Mouse (Mus musculus): ENCODE data around the gene Dennd4c.
A peak's percentile ranks its signal among the peaks of the same experiment; 100 is the strongest.
"Not testable (repeated sequence)": the region's sequence is repeated elsewhere in the genome, so short reads cannot be mapped to it uniquely, and the experiment has no call there.

Dennd4c gene

DNA sequence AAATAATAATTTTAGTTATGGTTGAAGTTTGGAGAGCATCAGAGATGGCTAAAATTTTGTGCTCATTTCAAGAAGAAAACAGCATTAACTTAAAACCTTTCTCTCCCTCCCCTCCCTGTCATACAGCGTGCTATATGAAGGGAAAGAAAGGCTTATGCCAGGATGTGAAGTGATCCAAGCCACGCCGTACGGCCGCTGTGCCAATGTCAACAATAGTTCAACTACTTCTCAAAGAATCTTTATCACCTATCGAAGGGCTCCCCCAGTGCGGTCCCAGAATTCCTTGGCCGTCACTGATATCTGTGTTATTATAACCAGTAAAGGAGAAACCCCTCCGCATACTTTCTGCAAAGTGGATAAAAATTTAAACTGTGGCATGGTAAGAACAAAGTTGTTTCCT, 29.2 kb downstream of the Dennd4c start:
- DNase-seq (ENCODE audit: low spot score): no peak

DNA sequence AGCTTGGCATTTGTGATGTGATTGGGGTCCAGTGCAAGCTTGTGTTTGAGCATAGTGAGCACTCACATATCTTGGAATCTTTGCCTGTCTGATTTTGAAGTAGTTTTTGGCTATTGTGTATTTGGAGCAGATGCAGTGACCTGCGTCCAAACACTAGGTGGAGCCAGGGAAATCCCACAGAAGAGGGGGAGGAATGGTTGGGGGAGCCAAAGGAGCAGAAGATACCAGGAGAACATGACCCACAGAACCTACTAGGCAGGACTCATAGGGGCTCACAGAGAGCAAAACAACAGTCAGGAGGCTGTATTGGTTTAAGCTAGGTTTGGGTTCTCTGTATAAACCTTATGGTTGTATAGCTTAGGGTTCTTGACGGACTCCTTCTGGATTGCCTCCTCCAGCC, 62.2 kb downstream of the Dennd4c start:
- DNase-seq (ENCODE audit: low spot score): no peak

DNA sequence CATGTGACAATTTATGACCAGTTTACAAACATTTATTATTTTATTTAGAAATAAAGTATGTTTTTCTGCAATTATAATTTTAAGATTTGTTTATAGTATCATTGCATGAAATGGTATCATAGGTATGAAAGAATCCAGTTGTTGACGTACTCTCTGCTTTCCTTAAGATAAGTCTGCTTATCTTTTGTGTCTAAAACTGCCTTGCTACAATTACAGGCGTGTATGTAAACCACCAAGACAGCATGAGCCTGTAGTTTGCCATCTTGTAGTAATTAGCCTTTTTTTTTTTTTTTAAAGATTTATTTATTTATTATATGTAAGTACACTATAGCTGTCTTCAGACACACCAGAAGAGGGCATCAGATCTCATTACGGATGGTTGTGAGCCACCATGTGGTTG, 66.5 kb downstream of the Dennd4c start:
- no peak for DNase-seq (ENCODE audit: low spot score)

DNA sequence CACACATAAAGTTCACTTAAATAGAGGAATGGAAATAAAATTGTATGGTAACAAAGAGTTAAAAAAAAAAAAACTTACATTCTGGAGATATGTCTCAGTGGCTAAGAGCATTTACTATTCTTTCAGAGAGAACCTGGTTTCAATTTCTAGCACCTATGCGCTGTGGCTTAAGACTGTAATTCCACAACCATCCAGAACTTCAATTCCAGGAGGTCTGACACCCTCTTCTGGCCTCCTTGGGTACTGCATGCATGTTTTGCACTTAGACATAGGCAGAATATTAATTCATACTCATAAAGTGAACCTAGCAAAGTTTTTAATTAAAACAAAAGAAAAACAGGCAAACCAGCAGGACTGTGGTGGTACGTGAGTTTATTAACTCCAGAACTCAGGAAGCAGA, 74.8 kb downstream of the Dennd4c start:
- peak; percentile 7 for DNase-seq (ENCODE audit: low spot score)

DNA sequence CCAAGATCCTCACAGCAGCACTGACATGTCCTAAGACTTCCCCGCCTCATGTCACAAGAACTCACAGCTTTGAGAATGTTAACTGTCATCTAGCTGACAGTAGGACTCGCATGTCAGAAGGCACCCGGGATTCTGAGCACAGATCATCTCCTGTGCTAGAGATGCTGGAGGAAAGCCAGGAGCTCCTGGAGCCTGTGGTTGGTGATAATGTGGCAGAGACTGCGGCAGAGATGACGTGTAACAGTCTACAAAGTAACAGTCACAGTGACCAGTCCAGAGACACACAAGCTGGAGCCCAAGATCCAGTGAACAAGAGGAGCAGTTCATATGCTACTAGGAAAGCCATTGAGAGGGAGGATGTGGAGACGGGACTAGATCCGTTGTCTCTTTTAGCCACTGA, 76.8 kb downstream of the Dennd4c start:
- DNase-seq (ENCODE audit: low spot score): no peak

DNA sequence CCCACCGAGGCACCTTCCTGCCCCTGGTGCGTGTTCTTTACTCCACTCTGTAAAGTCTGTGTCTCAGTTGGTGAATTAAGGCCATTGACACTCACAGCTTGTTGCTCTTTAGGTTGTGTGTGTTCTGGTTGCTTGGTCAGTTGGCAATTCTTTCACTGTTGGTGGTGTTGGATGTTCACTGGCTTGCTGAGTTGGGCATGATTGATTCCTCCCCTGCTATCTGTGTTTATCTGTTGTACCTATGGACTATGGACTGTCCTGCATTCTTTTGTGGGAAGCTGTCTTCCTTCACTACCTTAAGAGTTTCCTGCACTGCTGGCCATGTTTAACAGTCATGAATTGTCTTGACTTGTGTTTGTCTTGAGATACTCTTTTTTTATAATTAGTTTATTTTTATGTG, 83.5 kb downstream of the Dennd4c start:
- DNase-seq (ENCODE audit: low spot score): no peak

DNA sequence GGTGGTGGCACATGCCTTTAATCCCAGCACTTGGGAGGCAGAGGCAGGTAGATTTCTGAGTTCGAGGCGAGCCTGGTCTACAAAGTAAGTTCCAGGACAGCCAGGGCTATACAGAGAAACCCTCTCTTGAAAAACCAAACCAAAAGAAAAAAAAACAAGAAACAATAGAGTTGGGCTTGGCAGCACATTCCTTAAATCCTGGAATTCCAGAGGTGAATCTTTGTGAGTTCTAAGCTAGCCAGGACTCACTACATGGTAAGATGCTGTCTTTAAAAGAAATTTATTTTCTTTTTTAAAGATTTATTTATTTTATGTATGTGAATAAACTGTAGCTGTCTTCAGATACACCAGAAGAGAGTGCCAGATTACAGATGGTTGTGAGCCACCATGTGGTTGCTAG, 92.8 kb downstream of the Dennd4c start:
- DNase-seq (ENCODE audit: low spot score): not testable (repeated sequence)

DNA sequence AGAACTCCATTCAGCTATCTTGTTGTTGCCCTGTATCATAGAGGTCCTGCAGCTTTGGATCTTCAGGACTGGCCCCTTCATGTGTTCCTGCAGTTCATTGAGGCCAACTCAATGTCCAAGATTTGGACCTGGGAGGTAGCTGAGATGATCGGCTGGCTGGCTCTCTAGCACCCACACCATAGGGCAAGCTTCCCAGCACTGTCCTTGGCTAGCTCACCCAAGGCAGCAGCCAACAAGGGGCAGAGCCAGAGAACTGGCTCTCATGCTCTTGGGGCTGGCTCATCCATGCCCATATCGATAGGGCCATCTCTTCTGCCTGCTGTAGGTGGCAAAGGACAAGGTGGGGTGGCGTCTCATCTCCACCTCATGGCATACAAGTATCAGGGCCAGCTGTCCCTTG, 97.0 kb downstream of the Dennd4c start:
- no peak for DNase-seq (ENCODE audit: low spot score)

DNA sequence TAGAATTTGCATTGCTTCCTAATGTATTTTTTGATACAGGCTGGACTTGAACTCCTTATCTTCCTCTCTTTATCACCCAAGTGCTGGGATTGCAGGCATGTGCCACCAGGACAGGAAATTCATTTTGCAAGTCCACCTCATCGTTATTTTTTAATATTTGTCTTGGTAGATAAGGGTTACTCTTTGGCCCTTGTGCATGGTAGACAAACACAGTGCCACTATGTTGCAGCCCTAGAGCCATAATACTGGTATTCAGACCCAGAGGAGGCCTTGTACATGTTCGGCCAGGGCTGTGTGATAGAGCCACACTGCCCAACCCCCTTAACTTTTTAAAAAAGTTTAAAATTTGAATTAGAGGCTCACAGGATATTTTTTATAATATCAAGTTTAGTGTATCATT, 98.9 kb downstream of the Dennd4c start:
- no peak for DNase-seq (ENCODE audit: low spot score)

DNA sequence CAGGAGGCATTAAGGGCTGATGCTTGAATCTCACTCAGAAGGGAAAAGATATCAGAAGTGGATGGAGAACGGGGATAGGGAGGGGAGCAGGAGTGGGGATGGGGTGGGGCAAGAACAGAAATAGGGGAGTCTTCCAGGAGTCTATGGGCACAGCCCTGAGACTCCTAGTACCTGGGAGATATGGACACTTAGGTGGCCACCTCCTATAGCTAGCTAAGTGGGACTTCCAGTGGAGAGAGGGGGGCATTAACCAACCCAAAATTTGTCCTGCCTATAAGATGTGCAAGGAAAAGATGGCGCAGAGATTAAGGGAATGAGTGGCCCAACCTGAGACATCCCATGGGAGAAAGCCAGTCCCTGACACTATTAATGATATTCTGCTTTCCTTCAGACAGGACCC, 103.0 kb downstream of the Dennd4c start:
- no peak for DNase-seq (ENCODE audit: low spot score)

DNA sequence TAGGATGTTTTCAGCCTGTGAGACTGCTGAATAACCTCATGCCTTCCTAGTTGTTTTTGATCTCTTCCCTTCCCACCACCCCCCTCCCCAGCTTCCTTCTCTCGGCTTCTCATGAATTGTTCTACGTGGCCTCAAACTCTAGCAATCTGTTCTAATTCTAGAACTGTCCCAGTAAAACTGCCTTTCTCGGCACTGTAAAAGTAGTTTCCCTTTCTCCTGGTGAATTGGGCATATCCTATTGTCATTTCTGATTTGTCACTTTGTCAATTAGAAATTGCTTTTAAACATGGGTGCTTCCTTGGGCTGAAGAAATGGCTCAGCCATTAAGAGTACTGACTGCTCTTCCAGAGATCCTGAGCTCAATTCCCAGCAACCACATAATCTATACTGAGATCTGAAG, 103.7 kb downstream of the Dennd4c start:
- no peak for DNase-seq (ENCODE audit: low spot score)

DNA sequence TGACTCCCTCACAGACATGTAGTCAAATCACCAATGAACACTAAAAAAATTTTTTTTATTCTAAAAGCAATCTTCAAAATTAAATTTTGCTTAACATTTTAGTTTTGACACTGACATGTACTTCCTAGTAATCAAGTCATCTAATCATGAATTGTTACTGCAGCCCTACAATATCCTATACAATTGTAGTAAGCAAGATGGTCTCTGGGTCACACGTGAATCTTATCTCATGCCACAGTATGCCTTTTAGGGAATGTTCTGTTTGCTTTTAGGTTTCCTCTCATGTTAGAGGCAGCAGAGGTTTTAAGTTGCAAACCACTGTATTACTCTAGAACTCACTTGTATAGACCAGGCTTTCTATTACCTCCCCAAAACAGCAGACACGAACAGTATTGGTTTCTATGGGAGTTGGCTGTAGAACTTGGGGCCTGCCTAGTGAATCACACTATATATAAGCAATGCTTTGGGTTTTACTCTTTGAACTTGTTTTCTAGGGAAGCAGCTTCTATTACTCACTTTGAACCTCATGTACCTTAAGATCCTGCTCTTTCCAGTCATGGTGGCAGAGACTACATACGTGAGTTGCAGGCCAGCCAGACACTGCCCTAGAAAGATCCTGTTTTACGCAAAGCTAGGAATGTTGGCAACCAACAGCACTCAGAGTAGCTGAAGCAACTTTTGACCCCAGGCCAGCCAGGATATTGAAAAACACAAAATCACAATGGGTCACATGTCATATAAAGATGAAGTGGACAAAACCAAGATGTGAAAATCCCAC, 104.6 kb downstream of the Dennd4c start:
- DNase-seq (ENCODE audit: low spot score): no peak

DNA sequence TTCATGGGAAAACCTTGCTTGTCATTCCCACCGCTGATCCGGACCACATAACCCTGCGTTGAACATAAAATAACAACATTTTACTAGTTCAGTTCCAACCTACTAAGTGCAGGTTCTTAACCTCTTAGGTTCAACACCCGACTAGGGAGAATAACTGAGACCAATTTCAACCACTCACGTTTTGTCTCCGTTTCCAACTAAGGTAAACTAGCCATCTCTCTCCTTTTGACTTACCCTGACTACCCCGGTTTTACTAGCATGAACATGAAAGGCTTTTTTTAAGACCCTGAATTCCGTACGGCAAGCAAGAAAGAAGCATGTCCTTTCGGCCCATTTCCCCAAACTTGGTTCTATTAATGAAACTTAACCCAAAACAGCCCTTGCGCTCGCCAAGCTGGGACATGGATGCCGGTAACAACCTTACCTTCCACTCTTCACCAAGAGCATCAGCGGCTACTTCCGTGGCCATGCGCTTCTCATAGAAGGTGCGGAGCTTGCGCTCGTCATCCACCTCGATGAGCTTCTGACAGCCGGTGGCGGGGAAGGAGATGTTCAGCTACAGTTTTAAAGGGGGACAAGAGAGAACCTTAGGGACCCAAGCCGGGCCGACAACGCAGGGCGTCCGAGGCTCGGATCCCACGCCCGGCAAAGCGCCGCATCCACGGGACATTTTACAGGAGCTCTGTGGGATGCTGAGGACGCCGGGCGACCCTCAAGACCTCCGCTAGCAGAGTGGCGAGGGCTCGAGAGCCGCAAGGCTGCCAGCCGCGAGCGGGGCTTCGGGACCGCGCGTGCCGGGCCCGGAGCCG, 108.2 kb downstream of the Dennd4c start:
- DNase-seq (ENCODE audit: low spot score): no peak

DNA sequence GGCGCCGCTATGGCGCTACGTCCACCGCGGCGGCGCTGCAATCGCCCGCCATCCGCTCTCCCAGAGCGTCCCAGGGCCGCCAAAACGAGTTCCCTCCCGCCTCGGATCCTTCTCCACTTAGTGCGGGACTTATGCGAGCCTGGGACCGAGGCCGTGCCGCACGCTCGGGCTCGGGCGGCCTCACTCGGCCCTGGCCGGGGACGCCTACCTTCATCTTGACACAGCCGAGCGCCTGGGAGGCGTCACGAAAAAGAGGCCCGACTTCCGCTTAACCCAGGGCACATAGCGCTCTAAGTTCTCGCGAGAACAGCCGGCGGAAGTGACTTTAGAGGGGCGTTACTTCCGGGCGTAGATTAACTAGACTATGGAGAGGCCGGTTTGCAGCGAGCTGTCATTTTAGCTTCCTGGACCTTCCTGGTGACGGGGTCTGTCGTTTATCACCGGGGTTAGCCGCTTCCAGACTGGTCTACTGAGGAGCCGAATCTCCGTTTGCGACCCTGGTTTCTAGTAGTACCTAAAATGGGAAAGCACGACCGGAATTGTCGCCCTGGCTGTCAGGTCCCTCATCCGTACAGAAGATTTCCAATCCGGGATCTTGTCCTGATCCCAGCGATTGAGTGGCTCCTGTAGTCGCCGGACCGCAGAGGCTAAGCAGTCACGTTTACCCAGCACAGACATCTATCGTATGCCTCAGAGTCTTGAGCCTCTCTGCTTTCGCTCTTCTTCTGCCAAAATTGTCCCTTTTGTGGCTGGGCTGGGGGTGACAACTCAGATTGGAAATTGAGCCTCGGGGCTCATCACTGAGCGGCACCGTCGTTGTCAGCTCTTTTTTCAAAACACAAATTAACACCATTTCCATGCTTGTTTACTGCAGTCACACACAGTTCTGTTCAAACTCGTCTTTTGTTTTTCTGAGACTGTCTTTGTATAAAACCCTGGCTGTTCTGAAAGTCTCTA, 109.0 kb downstream of the Dennd4c start, which contains the start of gene Rps6:
TSS of gene Rps6 (minus strand) at position 300 of the 957 bp plus-strand sequence.
- peak; percentile 90 for DNase-seq (ENCODE audit: low spot score)

DNA sequence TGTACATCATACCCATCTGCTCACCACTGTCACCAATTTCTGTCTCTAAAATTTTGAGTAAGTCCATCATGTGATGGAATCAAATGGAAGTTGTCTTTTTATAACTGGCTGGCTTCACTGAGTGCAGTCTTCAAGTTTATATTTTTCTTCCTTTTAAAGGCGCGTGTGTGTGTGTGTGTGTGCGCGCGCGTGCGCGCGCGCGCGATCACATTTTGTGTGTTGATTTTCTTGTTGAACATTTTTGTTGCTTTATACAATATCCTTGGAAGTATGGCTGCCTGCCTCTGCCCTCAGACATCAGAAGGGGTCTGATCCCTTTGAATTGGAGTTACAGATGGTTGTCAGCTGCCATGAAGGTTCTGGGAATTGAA, 109.7 kb downstream of the Dennd4c start:
- DNase-seq (ENCODE audit: low spot score): no peak

DNA sequence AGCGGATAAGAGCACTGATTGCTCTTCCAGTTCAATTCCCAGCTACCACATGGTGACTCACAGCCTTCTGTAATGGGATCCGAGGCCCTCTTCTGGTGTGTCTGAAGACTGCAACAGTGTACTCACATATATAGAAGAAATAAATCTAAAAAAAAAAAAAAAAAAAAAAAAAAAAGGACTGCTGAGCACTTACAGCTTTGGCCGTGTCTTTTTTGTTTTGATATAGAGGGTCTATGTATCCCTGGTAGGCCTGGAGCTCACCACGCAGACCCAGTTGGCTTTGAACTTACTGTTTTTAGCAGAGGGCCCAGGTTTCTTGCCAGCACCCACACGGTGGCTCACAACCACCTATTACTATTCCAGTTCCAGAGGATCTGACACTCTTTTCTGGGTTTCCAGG, 115.7 kb downstream of the Dennd4c start:
- DNase-seq (ENCODE audit: low spot score): no peak

DNA sequence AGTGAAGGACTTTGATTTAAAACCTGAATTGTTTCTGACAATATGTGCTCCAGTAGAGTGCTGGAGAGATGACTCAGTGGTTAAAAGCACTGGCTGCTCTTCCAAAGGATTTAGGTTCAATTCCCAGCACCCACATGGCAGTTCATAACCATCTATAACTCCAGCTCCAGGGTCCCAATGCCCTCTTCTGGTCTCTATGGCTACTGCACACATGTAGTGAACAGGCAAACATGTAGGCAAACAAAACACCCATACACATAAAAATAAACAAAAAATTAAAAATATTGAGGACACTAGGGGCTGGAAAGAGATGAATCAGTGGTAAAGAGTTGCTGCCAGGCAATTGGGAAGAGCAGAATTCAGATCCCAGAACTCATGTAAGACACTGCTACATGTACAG, 123.6 kb downstream of the Dennd4c start:
- DNase-seq (ENCODE audit: low spot score): no peak

DNA sequence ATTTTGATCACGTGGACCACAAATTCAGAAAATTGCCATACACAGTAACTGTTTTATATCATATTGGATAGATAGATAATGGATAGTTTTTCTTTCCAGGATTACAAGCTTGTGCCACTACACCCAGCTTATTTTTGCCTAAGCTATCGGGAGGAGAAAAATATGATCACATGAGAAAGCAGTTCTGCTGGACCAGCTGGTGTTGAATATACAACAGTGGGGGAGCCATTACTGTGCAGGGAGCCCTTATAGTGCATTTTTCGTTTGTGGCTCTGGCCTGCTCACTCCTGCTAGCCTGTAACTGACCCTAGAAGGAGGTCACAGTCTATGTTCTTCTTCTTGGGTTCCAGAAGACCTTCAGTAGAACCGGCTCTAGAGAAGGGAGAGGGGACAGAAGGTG, 124.7 kb downstream of the Dennd4c start:
- DNase-seq (ENCODE audit: low spot score): no peak

DNA sequence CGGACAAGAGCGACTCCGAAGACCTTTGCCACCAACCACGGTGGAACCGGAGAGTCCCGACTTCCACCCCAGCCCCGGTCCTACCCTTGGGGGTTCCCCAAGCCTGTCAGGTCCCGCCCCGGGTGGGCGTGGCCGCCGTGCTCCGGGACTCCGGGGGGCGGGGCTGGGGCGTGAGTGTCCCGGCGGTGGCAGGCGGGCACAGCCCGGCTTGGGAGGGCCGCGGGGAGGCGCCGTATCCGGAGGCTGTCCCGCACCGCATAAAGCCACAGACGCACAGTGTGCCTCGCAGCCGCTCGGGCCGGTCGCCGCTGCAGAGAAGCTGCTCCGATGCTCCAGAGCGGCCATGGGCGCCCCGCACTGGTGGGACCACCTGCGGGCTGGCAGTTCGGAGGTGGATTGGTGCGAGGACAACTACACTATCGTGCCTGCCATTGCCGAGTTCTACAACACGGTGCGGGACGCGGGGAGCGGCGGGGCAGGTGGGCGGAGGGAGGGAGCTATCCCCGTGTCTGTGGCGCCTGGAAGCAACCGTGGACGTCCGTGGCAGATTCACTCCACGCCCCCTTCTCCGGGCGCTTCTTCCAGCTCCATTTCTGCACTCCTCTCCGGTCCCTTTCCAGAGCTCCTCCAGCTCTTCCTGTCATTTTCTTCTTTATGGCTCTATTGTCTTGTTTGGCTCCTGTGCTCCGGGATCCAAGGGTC, 125.9 kb downstream of the Dennd4c start, which contains the start of gene Acer2:
TSS of gene Acer2 (plus strand) at position 251 of the 702 bp plus-strand sequence.
- peak; percentile 69 for DNase-seq (ENCODE audit: low spot score)

DNA sequence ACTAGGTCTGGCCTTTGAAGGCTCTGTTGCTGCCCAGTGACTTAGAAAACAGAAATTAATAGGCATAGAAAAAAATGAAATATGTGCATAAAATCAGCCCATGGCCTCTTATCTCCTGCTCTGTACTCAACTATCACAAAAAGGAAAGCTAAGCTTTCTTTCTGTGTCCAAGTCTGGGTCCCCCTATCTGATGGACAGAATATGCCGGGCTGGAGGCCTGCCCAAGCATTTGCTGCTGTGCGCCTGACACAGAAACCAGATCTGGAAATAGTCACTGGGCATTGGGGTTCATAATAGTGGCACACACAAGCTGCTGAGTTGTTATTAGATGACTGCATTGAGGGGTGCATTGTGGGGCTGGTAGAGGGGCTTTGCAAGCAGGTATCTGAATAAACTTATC, 131.1 kb downstream of the Dennd4c start:
- DNase-seq (ENCODE audit: low spot score): no peak

DNA sequence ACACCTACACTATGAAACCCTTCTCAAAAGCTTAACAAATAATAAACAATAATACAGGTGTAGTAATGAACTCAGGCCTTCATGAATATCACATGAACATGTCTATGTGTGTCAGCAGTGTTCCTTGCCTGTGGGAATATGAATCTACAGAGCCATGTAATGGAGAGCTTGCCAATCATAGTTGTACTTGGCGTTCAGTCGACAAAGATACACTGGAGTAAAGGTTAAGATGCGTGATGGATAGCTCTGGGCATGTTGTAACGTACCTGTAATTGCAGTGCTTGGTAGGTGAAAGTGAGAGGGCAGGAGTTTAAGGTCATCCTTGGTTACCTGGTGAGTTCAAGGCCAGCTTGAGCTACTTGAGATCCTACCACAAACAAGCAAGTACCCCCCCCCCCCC, 132.8 kb downstream of the Dennd4c start:
- no peak for DNase-seq (ENCODE audit: low spot score)

DNA sequence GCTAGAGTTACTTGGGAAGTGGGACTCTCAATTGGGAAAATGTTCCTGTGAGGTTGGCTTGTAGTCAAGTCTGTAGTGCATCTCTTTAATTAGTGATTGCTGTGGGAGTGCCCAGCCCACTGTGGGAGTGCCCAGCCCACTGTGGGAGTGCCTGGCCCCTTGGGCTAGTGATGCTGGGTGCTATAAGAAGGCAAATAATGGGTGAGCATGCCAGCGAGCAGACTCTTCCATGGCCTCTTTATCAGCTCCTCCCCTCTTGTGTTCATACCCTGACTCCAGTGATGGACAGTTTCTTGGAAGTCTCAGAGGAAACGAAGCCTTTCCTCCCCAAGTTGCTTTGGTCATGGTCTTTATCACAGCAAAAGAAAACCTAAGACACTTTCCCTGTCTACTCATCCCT, 134.1 kb downstream of the Dennd4c start:
- no peak for DNase-seq (ENCODE audit: low spot score)

All from ovary, postnatal 10 days (tissue).